Mouse (Mus musculus) midbrain, embryonic 16.5 days (tissue): ENCODE measurements at regions not wholly inside any gene's neighbourhood (a gene's known extent, or its start where the extent isn't known, plus 50 kb on each side); places are given as distances from the start of the nearest gene placed in this dataset.
A peak's percentile ranks its signal among the peaks of the same experiment; 100 is the strongest.

Source experiments
- ATAC-seq: fragments of 200-750 bp; cut with Nextera tagmentation; 2 replicates; pipeline ENCODE4 v1.8.0; 2017; ENCODE audit warnings: moderate TSS enrichment
- H3K27ac ChIP-seq: fragments of 300-500 bp; sonication (generic); 2 replicates; pipeline ENCODE4 v1.5.1; 2014; ENCODE audit warnings: mild to moderate bottlenecking, low read length, mixed read lengths
- H3K27me3 ChIP-seq: fragments of 300-500 bp; sonication (generic); 2 replicates; pipeline ENCODE4 v1.6.1; 2014; ENCODE audit warnings: low read depth, low read length, mixed read lengths; ENCODE audit not compliant: control insufficient read depth, insufficient read depth
- H3K36me3 ChIP-seq: fragments of 300-500 bp; sonication (generic); 2 replicates; pipeline ENCODE4 v1.6.1; 2014; ENCODE audit warnings: mild to moderate bottlenecking, low read length, moderate library complexity, mixed read lengths; ENCODE audit not compliant: control insufficient read depth, insufficient read depth
- H3K4me1 ChIP-seq: fragments of 300-500 bp; sonication (generic); 2 replicates; pipeline ENCODE4 v1.6.1; 2014; ENCODE audit warnings: mild to moderate bottlenecking, low read length, mixed read lengths; ENCODE audit not compliant: control insufficient read depth, insufficient read depth
- H3K4me2 ChIP-seq: fragments of 300-500 bp; sonication (generic); 2 replicates; pipeline ENCODE4 v1.6.1; 2014; ENCODE audit warnings: mild to moderate bottlenecking, low read length, mixed read lengths
- H3K4me3 ChIP-seq: fragments of 300-500 bp; sonication (generic); 2 replicates; pipeline ENCODE4 v1.5.1; 2014; ENCODE audit warnings: low read depth, mild to moderate bottlenecking, low read length, moderate library complexity, mixed read lengths
- H3K9ac ChIP-seq: fragments of 300-500 bp; sonication (generic); 2 replicates; pipeline ENCODE4 v1.6.1; 2014; ENCODE audit warnings: low read depth, low read length, mixed read lengths
- H3K9me3 ChIP-seq: fragments of 300-500 bp; sonication (generic); replicated peaks from 2 replicates; pipeline ENCODE4 v1.6.1; 2014; ENCODE audit warnings: mild to moderate bottlenecking, low read length, mixed read lengths; ENCODE audit not compliant: control insufficient read depth, poor library complexity, severe bottlenecking
- whole genome bisulfite sequencing: fragments of 180-500 bp; shearing (Covaris S2); extraction: QIAGEN DNeasy Blood & Tissue Kit; methylation state at CpG from one replicate; pipeline ENCODE4 v1.1.7; 2014; 5-methylcytosine and 5-hydroxymethylcytosine counted together

- H3K27me3 ChIP-seq = no peaks in the 10 kb centered on the region
- H3K9me3 ChIP-seq = no peaks in the 10 kb centered on the region
- H3K27ac ChIP-seq = no peak overlapping the region
- H3K4me2 ChIP-seq = no peak overlapping the region
- peaks cover 8% of the 10 kb centered on the region; the same call in 1 of the 2 replicates for H3K4me1 ChIP-seq
- WGBS = 32% methylated on average over 7 of the region's 7 CpGs
- H3K9ac ChIP-seq = no peak overlapping the region
- peak; percentile 79 for ATAC-seq
- no peaks in the 10 kb centered on the region for H3K36me3 ChIP-seq
- H3K4me3 ChIP-seq = no peak overlapping the region
Measured at GRCm38 (mm10) chr16:49965528-49966250, 165.4 kb downstream of the Cd47 start.

- no peaks in the 10 kb centered on the region for H3K27me3 ChIP-seq
- no peak overlapping the region for H3K27ac ChIP-seq
- ATAC-seq = no peak
- no peaks in the 10 kb centered on the region for H3K36me3 ChIP-seq
- no peaks in the 10 kb centered on the region for H3K9me3 ChIP-seq
- no peak overlapping the region for H3K4me2 ChIP-seq
- H3K4me3 ChIP-seq = no peak overlapping the region
- WGBS = 55% methylated on average over 2 of the region's 2 CpGs
- peaks cover 8% of the 10 kb centered on the region; the same call in 1 of the 2 replicates for H3K4me1 ChIP-seq
- H3K9ac ChIP-seq = no peak overlapping the region
Measured at GRCm38 (mm10) chr16:49966251-49966588, 165.9 kb downstream of the Cd47 start.

GRCm38 (mm10) chr16:49967110-49967509 lies 166.8 kb downstream of the Cd47 start:
- Histone ChIP-seq H3K4me1 (peaks cover 8% of the 10 kb centered on the region; the same call in 1 of the 2 replicates), H3K4me2 (no peak overlapping the region), H3K9me3 (no peaks in the 10 kb centered on the region), H3K27me3 (no peaks in the 10 kb centered on the region), H3K9ac (no peak overlapping the region), H3K36me3 (no peaks in the 10 kb centered on the region), H3K27ac (no peak overlapping the region), H3K4me3 (no peak overlapping the region)
- WGBS = 76% methylated on average over 7 of the region's 7 CpGs
- no peak for ATAC-seq

GRCm38 (mm10) chr16:49968291-49968870 lies 168.0 kb downstream of the Cd47 start:
- Histone ChIP-seq H3K4me3 (no peak overlapping the region), H3K9me3 (no peaks in the 10 kb centered on the region), H3K27ac (no peak overlapping the region), H3K4me1 (peaks cover 8% of the 10 kb centered on the region; the same call in 1 of the 2 replicates), H3K4me2 (no peak overlapping the region), H3K9ac (no peak overlapping the region), H3K27me3 (no peaks in the 10 kb centered on the region), H3K36me3 (no peaks in the 10 kb centered on the region)
- WGBS = 74% methylated on average over 4 of the region's 4 CpGs
- ATAC-seq = no peak

- WGBS = 98% methylated on average over 3 of the region's 4 CpGs
- no peaks in the 10 kb centered on the region for H3K27me3 ChIP-seq
- no peaks in the 10 kb centered on the region for H3K9me3 ChIP-seq
- no peak overlapping the region for H3K4me2 ChIP-seq
- no peaks in the 10 kb centered on the region for H3K36me3 ChIP-seq
- no peak overlapping the region for H3K9ac ChIP-seq
- H3K4me3 ChIP-seq = no peak overlapping the region
- H3K4me1 ChIP-seq = peaks cover 8% of the 10 kb centered on the region; the same call in 1 of the 2 replicates
- ATAC-seq = no peak
- no peak overlapping the region for H3K27ac ChIP-seq
Measured at GRCm38 (mm10) chr16:49969035-49969434, 168.7 kb downstream of the Cd47 start.

- Histone ChIP-seq H3K9me3 (no peaks in the 10 kb centered on the region), H3K9ac (no peak overlapping the region), H3K36me3 (no peaks in the 10 kb centered on the region), H3K27ac (no peak overlapping the region), H3K4me1 (peaks cover 8% of the 10 kb centered on the region; the same call in 1 of the 2 replicates), H3K4me3 (no peak overlapping the region), H3K4me2 (no peak overlapping the region), H3K27me3 (no peaks in the 10 kb centered on the region)
- ATAC-seq = no peak
- WGBS = 93% methylated on average over 2 of the region's 2 CpGs
Measured at GRCm38 (mm10) chr16:49969693-49970296, 169.5 kb downstream of the Cd47 start.

GRCm38 (mm10) chr16:49970297-49970804 lies 170.0 kb downstream of the Cd47 start:
- H3K4me1 ChIP-seq = peaks cover 6% of the 10 kb centered on the region; the same call in 1 of the 2 replicates
- H3K36me3 ChIP-seq = no peaks in the 10 kb centered on the region
- H3K27me3 ChIP-seq = no peaks in the 10 kb centered on the region
- no peaks in the 10 kb centered on the region for H3K9me3 ChIP-seq
- 78% methylated on average over 2 of the region's 2 CpGs for WGBS
- no peak for ATAC-seq
- no peak overlapping the region for H3K9ac ChIP-seq
- H3K4me3 ChIP-seq = no peak overlapping the region
- no peak overlapping the region for H3K4me2 ChIP-seq
- no peak overlapping the region for H3K27ac ChIP-seq

GRCm38 (mm10) chr16:49971141-49971555 lies 170.8 kb downstream of the Cd47 start:
- ATAC-seq = no peak
- 87% methylated on average over 3 of the region's 3 CpGs for WGBS
- H3K4me3 ChIP-seq = no peak overlapping the region
- no peak overlapping the region for H3K4me2 ChIP-seq
- H3K9ac ChIP-seq = no peak overlapping the region
- no peaks in the 10 kb centered on the region for H3K36me3 ChIP-seq
- no peaks in the 10 kb centered on the region for H3K4me1 ChIP-seq
- no peaks in the 10 kb centered on the region for H3K27me3 ChIP-seq
- no peak overlapping the region for H3K27ac ChIP-seq
- no peaks in the 10 kb centered on the region for H3K9me3 ChIP-seq

- Histone ChIP-seq H3K27ac (no peak overlapping the region), H3K9ac (no peak overlapping the region), H3K27me3 (no peaks in the 10 kb centered on the region), H3K36me3 (no peaks in the 10 kb centered on the region), H3K9me3 (no peaks in the 10 kb centered on the region), H3K4me2 (no peak overlapping the region), H3K4me3 (no peak overlapping the region), H3K4me1 (peaks cover 5% of the 10 kb centered on the region)
- 79% methylated on average over 2 of the region's 2 CpGs for WGBS
- no peak for ATAC-seq
Measured at GRCm38 (mm10) chr16:49977276-49977675, 176.9 kb downstream of the Cd47 start.
